Comparison of ENCODE assay signal across 8 mouse cellular contexts in genomic region chr3:121602082-121602561, GRCm38 (mm10).
DNase-seq lines count a peak whose midpoint lies in the region; ATAC-seq and TF ChIP-seq lines count a peak whose summit lies in the region.

No protein-coding gene starts in this region.

- no peak overlapping the region for H3K4me3 ChIP-seq in intestine, postnatal 0 days (ENCODE audit: low read depth, low read length)
- H3K4me3 ChIP-seq in hindbrain, embryonic 12.5 days = no peak overlapping the region

- DNase-seq in ES-CJ7 (ENCODE audit: low read depth, low spot score) (peak; percentile 96), adipocyte (ENCODE audit: low spot score) (peak; percentile 88)
- DNase-seq in lung, postnatal 10 days = peak; percentile 72
- no peak for DNase-seq in right cerebral cortex, postnatal 14 days
- no peak for DNase-seq in left cerebral cortex, adult 8-10 months (ENCODE audit: low spot score in 2 of 2)
- no peak for DNase-seq in c-Kit-positive CD71-positive TER-119-positive erythroid progenitor cells, embryonic 14.5 days (ENCODE audit: low spot score)

- WGBS in intestine, postnatal 0 days = 31% methylated on average over 8 of the region's 8 CpGs
- 60% methylated on average over 8 of the region's 8 CpGs for WGBS in hindbrain, embryonic 12.5 days

- H3K36me3 ChIP-seq in intestine, postnatal 0 days (ENCODE audit: control insufficient read depth, insufficient read depth) = no peaks in the 10 kb centered on the region
- no peaks in the 10 kb centered on the region for H3K36me3 ChIP-seq in hindbrain, embryonic 12.5 days

- no peak overlapping the region for H3K9ac ChIP-seq in intestine, postnatal 0 days (ENCODE audit: low read depth, low read length)
- H3K9ac ChIP-seq in hindbrain, embryonic 12.5 days = no peak overlapping the region

- peak overlapping the region; percentile 50 for H3K27ac ChIP-seq in intestine, postnatal 0 days (ENCODE audit: low read depth, low read length)
- H3K27ac ChIP-seq in hindbrain, embryonic 12.5 days = no peak overlapping the region

- 0 out of 2 replicates have a peak, but pooled peaks cover 4% of the 10 kb centered on the region for H3K27me3 ChIP-seq in intestine, postnatal 0 days (replicated peaks; ENCODE audit: control insufficient read depth, insufficient read depth, low read length)
- no peaks in the 10 kb centered on the region; the same call in 1 of the 2 replicates for H3K27me3 ChIP-seq in hindbrain, embryonic 12.5 days

- ATAC-seq in intestine, postnatal 0 days = peak; percentile 90
- no peak for ATAC-seq in hindbrain, embryonic 12.5 days (ENCODE audit: low FRiP score)

- peak; percentile 38; the same call in 1 of the 2 replicates for TF ChIP-seq CTCF in intestine, postnatal 0 days (IDR thresholded peaks at IDR 0.05; ENCODE audit: low read depth)

- peaks cover 6% of the 10 kb centered on the region for H3K4me1 ChIP-seq in intestine, postnatal 0 days (replicated peaks; ENCODE audit: control insufficient read depth, insufficient read depth, low read length)
- H3K4me1 ChIP-seq in hindbrain, embryonic 12.5 days = peaks cover 11% of the 10 kb centered on the region

- 0 out of 2 replicates have a peak overlapping the region, but pooled peaks have one; percentile 6 for H3K4me2 ChIP-seq in intestine, postnatal 0 days (replicated peaks; ENCODE audit: low read depth)
- no peak overlapping the region for H3K4me2 ChIP-seq in hindbrain, embryonic 12.5 days (replicated peaks)

- H3K9me3 ChIP-seq in intestine, postnatal 0 days (ENCODE audit: control insufficient read depth) = no peaks in the 10 kb centered on the region
- H3K9me3 ChIP-seq in hindbrain, embryonic 12.5 days (replicated peaks) = no peaks in the 10 kb centered on the region

Comparison
In these comparisons a context has a peak if more than half of its experiments do, and no peak if none do; other contexts are left out.
1. DNase-seq: peak in ES-CJ7 (single experiment), adipocyte (single experiment) and lung, postnatal 10 days (single experiment); none in right cerebral cortex, postnatal 14 days (single experiment), left cerebral cortex, adult 8-10 months (0 of 2) and c-Kit-positive CD71-positive TER-119-positive erythroid progenitor cells, embryonic 14.5 days (single experiment).